Comparison of ENCODE assay signal across 10 mouse cellular contexts in the genomic region with DNA sequence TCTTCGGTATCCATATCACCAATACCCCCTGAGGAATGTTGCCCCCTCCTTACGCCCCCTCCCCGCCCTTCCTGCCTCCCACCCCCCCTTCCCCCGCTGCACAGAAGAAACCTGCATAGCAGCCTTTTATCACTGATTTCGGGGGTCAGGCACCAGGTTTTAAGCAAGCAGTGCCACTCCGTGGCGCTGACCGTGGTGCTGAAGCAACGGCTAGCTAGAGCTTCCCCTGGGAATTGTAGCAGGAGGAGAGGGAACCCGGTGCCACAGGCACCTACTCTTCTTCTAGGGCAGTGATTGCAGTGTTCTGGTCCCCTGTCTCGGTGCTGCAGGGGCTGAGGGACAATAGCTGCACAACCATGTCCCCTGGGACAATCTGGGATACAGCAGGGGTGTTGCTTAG. TPM values are rescaled to one million over a fixed set of nuclear protein-coding genes. Genes with fewer than 3 reads are reported as not detected.
DNase-seq lines count a peak whose midpoint lies in the region; ATAC-seq lines count a peak whose summit lies in the region.
"Had no signal": no experiment of that assay in that cellular context is flagged by ENCODE, and none has a peak within 500 bp of the region (broad histone marks: within the 10 kb centered on the region; RNA-seq: fewer than 3 reads in every experiment).

No protein-coding gene starts in this region.

- no peak overlapping the region for H3K27ac ChIP-seq in liver, embryonic 11.5 days (ENCODE audit: low read depth, low read length)
- H3K27ac ChIP-seq: liver, embryonic 13.5 days; stomach, embryonic 15.5 days had no signal

- H3K9me3 ChIP-seq in liver, embryonic 11.5 days (ENCODE audit: control insufficient read depth, low read length) = no peaks in the 10 kb centered on the region
- H3K9me3 ChIP-seq: liver, embryonic 13.5 days; stomach, embryonic 15.5 days had no signal

- no peaks in the 10 kb centered on the region for H3K4me1 ChIP-seq in liver, embryonic 11.5 days (replicated peaks; ENCODE audit: control insufficient read depth, insufficient read depth, low read length)
- H3K4me1 ChIP-seq: liver, embryonic 13.5 days; stomach, embryonic 15.5 days had no signal

- H3K4me2 ChIP-seq in liver, embryonic 11.5 days = no peak overlapping the region
- H3K4me2 ChIP-seq: liver, embryonic 13.5 days; stomach, embryonic 15.5 days had no signal

- no peaks in the 10 kb centered on the region for H3K27me3 ChIP-seq in liver, embryonic 11.5 days (replicated peaks; ENCODE audit: control insufficient read depth, insufficient read depth, low read length)
- H3K27me3 ChIP-seq: liver, embryonic 13.5 days; stomach, embryonic 15.5 days had no signal

- H3K9ac ChIP-seq in liver, embryonic 11.5 days (ENCODE audit: low read depth, low read length) = no peak overlapping the region
- H3K9ac ChIP-seq: liver, embryonic 13.5 days; stomach, embryonic 15.5 days had no signal

- peak; percentile 37 to 47 for DNase-seq in layer of hippocampus, postnatal 10 days (ENCODE audit: low spot score in 2 of 2)
- no peak for DNase-seq in layer of hippocampus, postnatal 14 days (ENCODE audit: low spot score in 2 of 2)
- DNase-seq in ZHBTc4 (ENCODE audit: low read depth, low spot score) = peak; percentile 81
- DNase-seq in embryo, embryonic 11.5 days (ENCODE audit: low read depth, low spot score) = peak; percentile 66
- DNase-seq in liver, embryonic 11.5 days (ENCODE audit: low spot score) = peak; percentile 59
- DNase-seq in retina, postnatal 1 day = peak; percentile 75
- DNase-seq in frontal cortex, postnatal 10 days (ENCODE audit: low spot score in 2 of 2) = no peak
- DNase-seq: liver, embryonic 13.5 days had no signal

- no peaks in the 10 kb centered on the region for H3K36me3 ChIP-seq in liver, embryonic 11.5 days (ENCODE audit: control insufficient read depth, insufficient read depth, low read length)
- H3K36me3 ChIP-seq: liver, embryonic 13.5 days; stomach, embryonic 15.5 days had no signal

- no peak for ATAC-seq in liver, embryonic 11.5 days (replicated peaks; ENCODE audit: low FRiP score)
- ATAC-seq in erythroblast, adult 5-6 weeks (replicated peaks; ENCODE audit: low FRiP score, poor library complexity, severe bottlenecking) = no peak

- WGBS in liver, embryonic 11.5 days = 2% methylated on average over 11 of the region's 11 CpGs

- H3K4me3 ChIP-seq in liver, embryonic 11.5 days (ENCODE audit: low read depth, low read length) = no peak overlapping the region
- H3K4me3 ChIP-seq: liver, embryonic 13.5 days; stomach, embryonic 15.5 days had no signal

RNA-seq across cellular contexts. Expression of a gene that starts 50.0 kb away (rescaled TPM):
- total RNA-seq in layer of hippocampus, postnatal 10 days (2021) = 10 to 100 TPM; 21.3 to 22.5 TPM
- 10 to 100 TPM; 40.5 to 41.8 TPM for total RNA-seq in layer of hippocampus, postnatal 14 days (2021)
- not detected in 2 replicates for polyA plus RNA-seq in liver, embryonic 11.5 days (2014; fragmentation: Nextera tagmentation; extraction: Ambion mirVana)
- total RNA-seq in erythroblast, adult 5-6 weeks (2015; ENCODE audit: low replicate concordance) = not detected in 2 replicates
- total RNA-seq in erythroblast, adult 5-6 weeks (2017; ENCODE audit: low replicate concordance) = not detected in 2 replicates
- polyA plus RNA-seq: liver, embryonic 13.5 days; stomach, embryonic 15.5 days had no signal

Comparison
In these comparisons a context has a peak if more than half of its experiments do, and no peak if none do; other contexts are left out.
1. DNase-seq: peak in layer of hippocampus, postnatal 10 days (2 of 2), ZHBTc4 (single experiment), embryo, embryonic 11.5 days (single experiment), liver, embryonic 11.5 days (single experiment) and retina, postnatal 1 day (single experiment); none in layer of hippocampus, postnatal 14 days (0 of 2) and frontal cortex, postnatal 10 days (0 of 2).
2. RNA of a gene that starts 50.0 kb away (total RNA-seq): 40.5 to 41.8 TPM in layer of hippocampus, postnatal 14 days and 21.3 to 22.5 TPM in layer of hippocampus, postnatal 10 days; not detected in erythroblast, adult 5-6 weeks; every median in the first group is over 10 times any median in the second.